Mouse (Mus musculus) right cerebral cortex, adult 18-20 months (tissue): ENCODE results near the gene Arhgdib.
"Not testable (repeated sequence)": the region's sequence is repeated elsewhere in the genome, so short reads cannot be mapped to it uniquely, and the experiment has no call there.

ENCODE experiments used
- DNase-seq: peaks from one replicate; pipeline ENCODE4 v3.0.0; 2022; ENCODE audit warnings: mixed read lengths

Gene Arhgdib

GRCm38 (mm10) chr6:136917885-136918284, 23.8 kb downstream of the Arhgdib start:
- DNase-seq, result no peak

- DNase-seq, result no peak
Observed at GRCm38 (mm10) chr6:136915721-136916395, 25.8 kb downstream of the Arhgdib start.

- no peak for DNase-seq
Observed at GRCm38 (mm10) chr6:136914234-136914633, 27.5 kb downstream of the Arhgdib start.

- DNase-seq, result no peak
Observed at GRCm38 (mm10) chr6:136913384-136914126, 28.1 kb downstream of the Arhgdib start.

- DNase-seq, result no peak
Observed at GRCm38 (mm10) chr6:136912751-136913265, 28.9 kb downstream of the Arhgdib start.

GRCm38 (mm10) chr6:136910247-136910890, 31.3 kb downstream of the Arhgdib start:
- DNase-seq, result no peak

- no peak for DNase-seq
Observed at GRCm38 (mm10) chr6:136906937-136907293, 34.8 kb downstream of the Arhgdib start.

- no peak for DNase-seq
Observed at GRCm38 (mm10) chr6:136906283-136906936, 35.3 kb downstream of the Arhgdib start.

GRCm38 (mm10) chr6:136903885-136904470, 37.7 kb downstream of the Arhgdib start:
- no peak for DNase-seq

- no peak for DNase-seq
Observed at GRCm38 (mm10) chr6:136902527-136902926, 39.2 kb downstream of the Arhgdib start.

- DNase-seq, result no peak
Observed at GRCm38 (mm10) chr6:136901010-136901409, 40.7 kb downstream of the Arhgdib start.

- no peak for DNase-seq
Observed at GRCm38 (mm10) chr6:136900369-136901009, 41.2 kb downstream of the Arhgdib start.

- DNase-seq, result no peak
Observed at GRCm38 (mm10) chr6:136898954-136899353, 42.7 kb downstream of the Arhgdib start.

GRCm38 (mm10) chr6:136898222-136898621, 43.5 kb downstream of the Arhgdib start:
- no peak for DNase-seq

- no peak for DNase-seq
Observed at GRCm38 (mm10) chr6:136897789-136898188, 43.9 kb downstream of the Arhgdib start.

- no peak for DNase-seq
Observed at GRCm38 (mm10) chr6:136894532-136895339, 47.0 kb downstream of the Arhgdib start.

- no peak for DNase-seq
Observed at GRCm38 (mm10) chr6:136892002-136892401, 49.7 kb downstream of the Arhgdib start.

GRCm38 (mm10) chr6:136889554-136889953, 52.1 kb downstream of the Arhgdib start:
- no peak for DNase-seq

GRCm38 (mm10) chr6:136889067-136889466, 52.6 kb downstream of the Arhgdib start:
- no peak for DNase-seq

GRCm38 (mm10) chr6:136887854-136888253, 53.8 kb downstream of the Arhgdib start:
- DNase-seq, result no peak

GRCm38 (mm10) chr6:136884766-136885165, 56.9 kb downstream of the Arhgdib start:
- DNase-seq, result not testable (repeated sequence)
